Mouse (Mus musculus) frontal cortex, adult (tissue): Measurements from ENCODE around the gene Ptk7.
A peak's percentile ranks its signal among the peaks of the same experiment; 100 is the strongest.

Source experiments
- ATAC-seq: cut with Nextera tagmentation; 2 replicates; pipeline ENCODE4 v1.9.2; 2017; ENCODE audit warnings: mild to moderate bottlenecking, moderate library complexity, mixed read lengths; ENCODE audit not compliant: low TSS enrichment

Ptk7 gene

DNA sequence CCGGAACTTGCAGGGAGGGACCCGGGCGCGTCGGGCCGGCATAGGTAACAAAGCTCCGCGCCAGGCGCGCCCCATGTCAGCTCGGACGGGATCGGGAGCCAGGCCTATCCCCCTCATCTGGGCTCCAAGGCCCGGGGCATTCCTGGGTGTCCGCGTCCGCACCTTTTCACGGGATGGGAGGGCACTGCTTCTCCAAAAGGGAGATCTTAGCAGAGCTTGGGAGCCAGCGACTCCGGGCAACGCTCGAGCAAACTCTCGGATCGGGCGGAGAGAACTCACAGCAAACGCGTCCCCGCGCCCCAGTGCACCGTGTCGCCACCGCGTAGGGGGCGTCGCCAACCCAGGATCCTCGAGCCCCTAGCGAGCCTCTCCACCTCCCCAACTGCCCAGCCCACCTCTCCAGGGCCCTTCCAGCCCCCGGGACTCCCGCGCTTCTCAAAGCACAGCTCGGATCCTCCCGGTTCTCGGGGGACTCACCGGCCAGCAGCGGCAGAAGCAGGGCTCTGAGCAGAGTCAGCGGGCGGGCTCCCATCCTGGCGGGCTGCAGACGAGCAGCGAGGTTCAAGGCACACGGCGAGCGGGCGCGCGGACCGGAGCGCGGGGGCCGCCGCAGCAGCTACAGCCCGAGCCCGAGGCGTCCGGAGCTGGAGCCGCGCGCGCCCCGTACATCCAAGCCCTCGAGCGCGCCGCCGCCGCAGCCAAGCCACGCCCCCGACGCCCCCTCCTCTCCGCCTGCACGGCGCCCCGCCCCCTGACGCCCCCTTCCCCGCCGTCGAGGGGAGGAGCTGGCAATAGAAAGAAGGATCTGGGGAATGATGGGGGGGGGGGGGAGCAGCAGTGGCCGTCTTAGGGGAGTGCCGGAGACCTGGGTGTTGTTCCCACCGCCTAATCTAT is at the start of gene Ptk7:
Gene Ptk7, minus strand, starts transcription at position 714 of the 894 bp plus-strand sequence.
- peak; percentile 48; the same call in 1 of the 2 replicates for ATAC-seq

DNA sequence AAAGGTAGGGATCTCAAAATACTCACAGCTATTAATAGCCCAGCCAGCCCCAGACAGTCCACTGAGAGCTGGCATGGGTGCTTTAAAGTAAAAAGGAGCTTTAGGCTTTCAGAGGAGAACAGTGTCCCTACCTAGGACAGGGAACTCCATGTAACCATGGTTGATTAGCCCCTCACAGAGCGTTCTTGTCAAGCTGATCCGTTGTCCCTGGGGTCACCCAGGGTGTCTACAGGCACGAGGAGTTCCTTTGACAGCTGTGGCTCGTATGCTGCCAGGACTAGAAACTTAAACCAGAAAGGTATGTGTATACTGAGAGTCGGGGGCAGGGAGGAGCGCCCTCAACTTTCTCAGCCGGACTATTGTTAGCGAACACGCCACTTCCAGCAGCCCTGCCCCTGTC is 49.6 kb upstream of the Ptk7 start:
- ATAC-seq: no peak

DNA sequence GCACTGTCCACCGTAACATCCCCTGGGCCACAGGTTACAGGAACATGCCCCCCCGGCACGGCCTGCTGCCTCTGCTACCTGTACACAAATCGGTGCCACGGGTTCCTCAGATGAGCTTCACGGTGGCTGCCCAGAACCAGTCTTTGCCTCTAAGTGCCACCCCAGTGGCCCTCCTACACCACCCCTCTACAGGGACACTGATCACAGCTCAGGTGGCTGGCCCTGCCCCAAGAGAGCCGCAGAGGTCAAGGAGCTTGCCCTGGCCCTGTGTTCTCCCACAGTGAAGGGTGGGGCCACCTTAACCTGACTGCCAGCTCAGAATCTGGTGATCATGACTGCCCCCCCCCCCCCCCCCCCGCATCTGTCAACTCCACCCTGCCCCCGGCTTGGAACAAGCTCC is 49.1 kb upstream of the Ptk7 start, which contains the start of gene Mea1:
Gene Mea1, plus strand, starts transcription at position 378 of the 400 bp plus-strand sequence.
- no peak for ATAC-seq

DNA sequence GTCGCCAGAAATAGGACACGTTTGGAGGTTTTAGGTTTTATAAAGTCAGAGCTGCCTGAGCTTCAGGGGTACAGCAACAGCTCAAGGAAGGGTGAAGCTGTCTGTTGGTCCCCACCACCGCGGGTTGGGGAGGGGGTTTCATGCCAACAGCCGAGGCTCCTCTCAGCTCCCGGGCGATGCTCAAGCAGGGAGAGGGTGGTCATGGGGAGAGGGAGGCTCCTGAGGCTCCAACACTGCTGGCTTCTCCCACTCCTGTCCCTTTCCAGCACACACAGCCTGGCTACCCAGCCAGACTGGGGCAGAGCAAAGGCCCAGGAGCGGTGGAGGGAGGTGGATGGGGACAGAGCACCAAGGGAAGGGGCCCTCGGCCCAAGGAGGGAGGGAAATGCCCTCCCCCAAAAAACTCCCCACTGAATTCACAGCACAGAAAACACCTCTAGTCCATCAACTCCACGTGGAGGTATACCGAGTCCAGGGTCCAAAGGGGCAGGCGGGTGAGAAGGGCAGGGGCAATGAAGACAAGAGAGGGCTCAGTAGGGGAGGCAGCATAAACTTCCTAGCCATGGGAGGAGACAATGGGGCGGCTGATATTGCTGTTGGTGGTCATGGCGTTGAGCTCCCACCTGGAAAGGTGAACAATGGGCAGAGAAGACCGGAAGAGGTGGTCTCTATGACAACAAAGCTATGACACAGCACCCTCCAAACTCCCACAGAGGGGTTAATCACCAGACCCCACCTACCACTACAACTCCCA is 45.4 kb upstream of the Ptk7 start:
- ATAC-seq: peak; percentile 22; the same call in 1 of the 2 replicates

DNA sequence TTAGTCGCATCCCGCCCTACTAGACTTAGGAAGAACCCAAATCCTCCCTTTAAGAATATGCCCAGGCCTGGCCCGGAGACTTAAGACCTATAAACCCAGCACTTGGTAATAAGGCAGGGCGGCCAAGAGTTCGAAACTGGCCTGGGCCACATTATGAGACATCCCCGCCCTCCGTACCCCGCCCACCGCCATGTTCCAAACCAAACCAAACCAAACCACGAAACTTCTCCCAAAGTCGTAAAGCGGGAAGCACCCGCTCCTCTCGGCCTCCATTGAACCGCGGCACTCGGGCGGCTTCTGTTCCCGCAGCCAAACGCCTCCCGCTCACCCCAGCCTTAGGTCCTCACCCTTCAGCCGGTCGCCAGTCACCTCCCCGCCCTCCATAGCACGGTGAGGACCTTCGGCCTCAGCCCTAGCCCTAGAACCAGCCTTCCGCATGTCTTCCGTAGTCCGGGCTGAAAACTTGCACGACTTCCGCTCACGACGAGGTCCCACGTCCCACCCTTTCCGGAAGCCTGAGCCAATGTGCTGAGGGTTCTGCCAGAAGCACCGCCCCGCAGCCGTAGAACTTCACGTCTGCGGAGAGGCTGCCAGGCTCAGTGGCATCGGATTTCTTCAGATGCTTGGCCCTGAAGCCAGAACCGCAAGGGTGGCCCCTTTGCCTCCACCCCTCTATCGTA is 44.7 kb upstream of the Ptk7 start, which contains the start of gene Rrp36:
Gene Rrp36, minus strand, starts transcription at position 503 of the 680 bp plus-strand sequence.
- ATAC-seq: peak; percentile 97

DNA sequence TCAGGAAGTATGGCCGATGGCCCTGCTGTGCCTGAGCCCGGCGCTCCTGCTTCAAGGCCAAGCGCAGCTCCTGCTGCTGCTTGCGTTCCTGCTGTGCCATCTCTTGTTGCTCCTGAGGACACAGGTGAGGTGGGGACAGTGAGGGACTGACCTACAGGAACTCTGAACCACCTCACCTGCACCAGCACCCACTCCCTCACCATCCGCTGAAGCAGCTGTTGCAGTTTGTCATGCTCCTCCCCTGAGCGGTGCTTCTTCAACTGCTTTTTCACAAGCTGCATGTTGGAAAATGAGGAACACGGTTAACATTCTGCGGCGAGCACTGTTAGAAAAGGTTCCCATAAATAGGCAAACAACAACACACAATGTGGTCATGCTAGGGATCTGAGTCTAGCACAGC is 40.6 kb upstream of the Ptk7 start:
- no peak for ATAC-seq

DNA sequence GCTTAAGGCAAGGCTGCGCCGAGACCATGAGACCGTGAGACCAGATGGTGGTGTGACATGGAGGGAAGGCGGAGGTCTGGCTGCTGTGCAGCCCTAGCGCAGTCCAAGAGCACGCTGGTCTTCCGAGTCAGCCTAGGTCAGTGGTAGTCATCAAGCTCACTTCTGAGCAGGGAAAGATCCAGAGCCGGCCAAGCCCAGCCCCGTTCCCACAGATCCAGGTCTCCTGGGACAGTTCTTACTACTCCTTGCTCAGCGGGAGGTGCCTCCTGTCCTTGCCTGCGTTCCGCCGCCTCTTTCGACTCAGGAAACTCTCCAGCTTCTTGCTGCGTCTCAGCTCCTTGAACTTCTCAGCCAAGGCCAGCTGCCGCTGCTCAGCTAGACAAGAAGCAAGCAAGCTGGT is 38.4 kb upstream of the Ptk7 start:
- no peak for ATAC-seq

DNA sequence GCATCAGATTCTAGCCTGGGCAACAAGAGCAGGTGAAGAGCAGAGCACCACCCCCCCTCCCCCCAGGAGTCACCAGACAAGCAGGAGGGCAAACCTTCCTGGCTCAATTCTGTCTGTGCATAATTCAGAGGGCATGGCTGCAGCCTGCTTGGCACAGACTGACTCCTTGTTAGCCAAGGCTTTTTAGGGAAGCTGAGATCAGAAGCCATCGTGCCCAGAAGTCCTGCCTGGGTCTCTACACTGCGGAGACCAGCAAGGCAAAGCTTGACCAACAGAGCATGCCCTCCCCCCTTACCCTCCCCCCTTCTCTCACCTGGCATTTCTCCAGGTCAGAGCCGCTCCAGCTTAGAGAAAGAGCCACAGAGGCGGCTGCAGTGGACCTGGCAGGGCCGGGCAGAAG is 33.4 kb upstream of the Ptk7 start:
- no peak for ATAC-seq

DNA sequence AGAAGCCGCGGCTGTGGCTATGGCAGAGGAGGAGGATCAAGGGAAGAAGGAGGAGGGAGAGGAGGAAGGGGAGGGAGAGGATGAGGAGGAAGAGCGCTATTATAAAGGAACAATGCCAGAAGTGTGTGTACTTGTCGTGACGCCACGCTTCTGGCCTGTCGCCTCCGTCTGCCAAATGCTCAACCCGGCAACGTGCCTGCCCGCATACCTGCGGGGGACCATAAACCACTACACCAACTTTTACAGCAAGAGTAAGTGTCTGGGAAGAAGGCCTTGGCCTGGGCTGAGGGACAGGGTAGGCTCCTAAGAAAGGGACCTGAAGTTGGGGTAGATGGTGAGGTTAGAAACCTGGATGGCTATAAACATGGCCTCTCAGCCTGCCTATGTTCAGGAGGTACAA is 32.7 kb upstream of the Ptk7 start:
- no peak for ATAC-seq

DNA sequence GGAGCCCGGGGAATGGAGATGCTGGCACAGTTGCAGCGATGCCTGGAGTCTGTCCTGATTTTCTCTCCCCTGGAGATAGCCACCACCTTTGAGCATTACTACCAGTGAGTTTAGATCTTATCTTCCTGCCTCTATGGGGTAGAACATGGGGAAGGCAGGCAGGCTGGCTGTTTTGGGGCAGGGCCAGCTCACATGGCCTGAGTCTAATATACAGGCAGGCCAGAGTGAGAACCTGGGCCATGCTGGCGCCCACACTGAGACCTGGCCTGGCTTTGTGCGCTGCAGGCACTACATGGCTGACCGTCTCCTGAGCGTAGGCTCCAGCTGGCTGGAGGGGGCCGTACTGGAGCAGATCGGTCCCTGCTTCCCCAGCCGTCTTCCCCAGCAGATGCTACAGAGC is 32.0 kb upstream of the Ptk7 start:
- no peak for ATAC-seq

DNA sequence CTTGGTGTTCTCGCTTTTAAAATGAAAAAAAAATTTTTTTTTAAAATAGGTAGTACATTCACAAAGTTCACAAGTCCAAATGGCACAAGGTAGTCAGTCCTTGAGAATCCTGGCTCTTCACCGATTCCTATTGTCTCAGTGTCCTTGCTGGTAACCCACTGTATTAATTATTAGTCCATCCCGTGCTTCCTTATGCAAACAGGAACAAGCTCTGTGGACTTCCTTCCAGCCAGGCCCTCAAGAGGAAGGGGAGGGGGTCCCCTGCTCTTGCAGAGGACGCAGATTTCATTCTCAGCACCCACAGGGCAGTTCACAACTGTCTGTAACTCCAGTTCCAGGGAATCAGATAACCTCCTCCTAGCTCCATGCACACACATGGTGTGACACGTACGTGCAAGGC is 26.8 kb upstream of the Ptk7 start:
- no peak for ATAC-seq

DNA sequence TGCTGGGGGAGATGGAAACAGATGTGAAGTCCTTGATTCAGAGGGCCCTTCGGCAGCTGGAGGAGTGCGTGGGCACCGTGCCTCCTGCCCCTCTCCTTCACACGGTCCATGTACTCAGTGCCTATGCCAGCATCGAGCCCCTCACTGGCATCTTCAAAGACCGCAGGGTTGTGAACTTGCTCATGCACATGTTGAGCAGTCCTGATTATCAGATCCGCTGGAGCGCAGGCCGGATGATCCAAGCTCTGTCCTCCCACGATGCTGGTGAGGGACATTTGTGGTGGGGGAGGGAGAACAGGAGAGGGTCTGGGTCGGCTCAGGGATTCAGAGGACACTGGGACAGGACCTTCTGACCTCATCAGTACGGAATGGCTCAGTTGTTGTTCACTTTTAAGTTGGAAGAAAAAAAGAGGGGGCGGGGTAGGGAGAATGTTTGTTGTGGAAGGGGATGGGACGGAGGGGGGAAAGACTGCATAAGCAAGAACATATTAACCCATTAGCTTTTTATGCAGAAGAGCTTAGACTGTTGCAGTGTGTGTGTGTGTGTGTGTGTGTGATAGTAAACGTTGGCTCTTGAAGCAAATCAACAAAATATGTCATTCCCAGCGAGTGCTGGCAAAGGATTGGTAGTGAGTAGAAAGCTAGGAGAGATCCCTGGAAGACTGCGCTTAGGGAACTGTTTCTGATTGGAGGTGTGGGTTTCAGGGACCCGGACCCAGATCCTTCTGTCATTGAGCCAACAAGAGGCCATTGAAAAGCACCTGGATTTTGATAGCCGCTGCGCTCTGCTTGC is 22.6 kb upstream of the Ptk7 start:
- ATAC-seq: no peak

DNA sequence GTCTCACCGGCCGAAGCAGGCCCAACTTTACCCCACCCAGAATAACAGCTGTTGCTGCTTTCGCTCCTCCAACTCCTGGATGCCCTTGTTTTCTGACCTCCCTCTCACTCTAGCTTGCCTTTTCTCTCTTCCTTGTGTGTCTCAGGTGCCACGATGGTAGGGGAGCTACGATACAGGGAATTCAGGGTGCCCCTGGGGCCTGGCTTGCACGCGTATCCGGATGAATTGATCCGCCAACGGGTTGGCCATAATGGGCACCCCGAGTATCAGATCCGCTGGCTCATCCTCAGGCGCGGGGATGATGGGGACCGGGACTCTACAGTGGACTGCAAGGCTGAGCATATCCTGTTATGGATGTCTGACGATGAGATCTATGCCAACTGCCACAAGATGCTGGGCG is 22.0 kb upstream of the Ptk7 start:
- ATAC-seq: no peak

DNA sequence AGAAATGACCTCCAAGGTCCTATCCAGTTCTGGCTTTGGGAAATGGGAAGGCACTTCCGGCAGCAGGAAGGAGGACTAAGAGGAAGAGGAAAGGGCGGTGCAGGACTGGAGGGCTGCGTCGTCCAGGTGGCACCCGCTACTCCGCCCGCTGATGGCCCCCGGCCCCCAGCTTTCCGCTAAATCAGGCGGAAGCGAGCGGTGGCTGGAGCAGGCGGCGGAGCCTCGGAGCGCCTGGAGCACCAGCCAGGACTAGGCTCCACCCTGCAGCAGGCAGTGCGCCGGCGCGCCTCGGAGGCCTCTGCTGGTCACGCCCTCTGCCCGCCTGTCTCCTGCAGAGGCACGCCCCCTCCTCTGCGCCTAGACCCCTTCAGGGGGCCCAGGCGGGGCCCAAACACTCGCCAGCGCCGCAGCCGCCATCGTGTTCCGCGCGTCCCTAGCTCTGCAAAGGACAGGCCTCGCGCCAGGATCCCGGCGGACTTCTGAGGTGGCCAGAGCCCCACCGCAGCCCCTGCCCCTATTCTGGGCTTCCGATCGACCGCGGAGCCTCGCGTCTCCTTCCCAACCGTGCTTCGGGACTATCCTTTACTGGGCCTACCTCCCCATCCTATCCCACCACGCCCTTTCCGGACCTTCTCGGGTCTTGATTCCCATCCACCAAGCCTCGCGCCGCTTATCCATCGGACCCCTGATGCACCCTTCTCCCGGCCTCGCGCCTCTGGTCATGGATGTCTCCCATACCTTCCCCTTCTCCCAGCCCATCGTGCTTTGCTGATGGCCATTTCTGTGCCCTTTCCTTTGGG is 21.1 kb upstream of the Ptk7 start, which contains the start of gene Cul7:
Gene Cul7, plus strand, starts transcription at position 106 of the 800 bp plus-strand sequence.
- ATAC-seq: peak; percentile 81

DNA sequence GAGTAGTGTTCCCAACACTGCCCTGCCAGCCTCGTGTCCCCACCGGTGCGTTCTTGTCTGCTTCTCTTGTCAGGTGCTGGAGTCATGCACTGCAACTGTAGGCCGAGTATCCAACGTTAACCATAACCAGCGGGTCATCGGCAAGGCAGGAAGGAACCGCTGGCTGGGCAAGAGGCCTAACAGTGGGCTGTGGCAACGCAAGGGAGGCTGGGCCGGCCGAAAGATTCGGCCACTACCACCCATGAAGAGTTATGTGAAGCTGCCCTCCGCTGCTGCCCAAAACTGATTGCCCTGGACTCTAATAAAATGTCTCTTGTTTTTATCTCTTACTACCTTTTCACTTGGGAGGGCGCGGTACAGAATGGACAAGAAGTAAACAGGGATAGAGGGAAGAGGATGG is 20.5 kb upstream of the Ptk7 start:
- ATAC-seq: no peak

DNA sequence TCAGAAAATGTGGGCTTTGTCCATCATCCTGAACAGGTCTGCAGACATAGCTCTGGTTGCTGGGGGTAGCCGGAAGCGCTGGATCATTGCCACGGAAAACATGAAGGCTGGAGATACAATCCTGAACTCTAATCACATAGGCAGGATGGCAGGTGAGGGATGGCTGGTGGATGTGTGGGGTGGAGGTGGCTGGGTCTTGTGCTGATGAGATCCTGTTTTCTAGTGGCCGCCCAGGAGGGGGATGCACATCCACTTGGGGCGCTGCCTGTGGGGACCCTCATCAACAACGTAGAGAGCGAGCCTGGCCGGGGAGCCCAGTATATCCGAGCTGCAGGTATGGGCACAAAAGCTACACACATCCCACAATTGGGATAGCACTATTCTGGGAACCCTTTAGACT is 19.1 kb upstream of the Ptk7 start:
- ATAC-seq: no peak

DNA sequence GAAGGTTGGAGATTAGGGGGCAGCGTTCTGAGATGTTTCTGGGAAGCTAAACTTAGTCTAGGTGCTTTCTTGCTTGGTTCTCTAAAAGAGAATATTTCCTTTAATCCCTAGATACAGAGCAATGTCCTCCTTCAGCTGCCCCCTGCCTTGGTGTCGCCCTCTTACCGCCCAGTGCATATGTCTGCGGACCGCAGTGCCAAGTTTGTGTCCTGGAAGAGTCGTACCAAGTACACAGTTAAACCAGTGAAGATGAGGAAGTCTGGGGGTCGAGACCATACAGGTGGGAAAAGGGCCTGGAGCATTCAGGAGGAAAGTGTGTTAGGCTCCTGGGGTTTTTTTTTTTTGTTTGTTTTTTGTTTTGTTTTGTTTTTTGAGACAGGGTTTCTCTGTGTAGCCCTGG is 18.0 kb upstream of the Ptk7 start:
- ATAC-seq: no peak

DNA sequence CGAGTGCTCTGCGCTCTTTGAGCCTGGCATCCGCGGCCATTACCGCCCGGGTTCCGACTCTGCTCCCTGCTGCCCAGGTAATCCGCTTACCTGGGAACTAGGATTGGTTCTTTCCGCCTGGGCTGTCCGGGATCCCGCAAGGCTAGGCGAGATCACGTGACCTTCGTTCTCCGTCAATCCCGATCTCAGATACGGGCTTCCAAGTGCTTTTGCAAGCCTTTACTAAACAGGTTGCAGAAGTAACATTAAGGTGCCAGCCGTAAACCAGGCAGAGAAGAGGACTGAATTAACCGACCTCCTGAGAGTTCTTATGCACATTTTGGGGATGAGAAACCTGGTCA is 17.0 kb upstream of the Ptk7 start:
- ATAC-seq: no peak; the same call in 1 of the 2 replicates

DNA sequence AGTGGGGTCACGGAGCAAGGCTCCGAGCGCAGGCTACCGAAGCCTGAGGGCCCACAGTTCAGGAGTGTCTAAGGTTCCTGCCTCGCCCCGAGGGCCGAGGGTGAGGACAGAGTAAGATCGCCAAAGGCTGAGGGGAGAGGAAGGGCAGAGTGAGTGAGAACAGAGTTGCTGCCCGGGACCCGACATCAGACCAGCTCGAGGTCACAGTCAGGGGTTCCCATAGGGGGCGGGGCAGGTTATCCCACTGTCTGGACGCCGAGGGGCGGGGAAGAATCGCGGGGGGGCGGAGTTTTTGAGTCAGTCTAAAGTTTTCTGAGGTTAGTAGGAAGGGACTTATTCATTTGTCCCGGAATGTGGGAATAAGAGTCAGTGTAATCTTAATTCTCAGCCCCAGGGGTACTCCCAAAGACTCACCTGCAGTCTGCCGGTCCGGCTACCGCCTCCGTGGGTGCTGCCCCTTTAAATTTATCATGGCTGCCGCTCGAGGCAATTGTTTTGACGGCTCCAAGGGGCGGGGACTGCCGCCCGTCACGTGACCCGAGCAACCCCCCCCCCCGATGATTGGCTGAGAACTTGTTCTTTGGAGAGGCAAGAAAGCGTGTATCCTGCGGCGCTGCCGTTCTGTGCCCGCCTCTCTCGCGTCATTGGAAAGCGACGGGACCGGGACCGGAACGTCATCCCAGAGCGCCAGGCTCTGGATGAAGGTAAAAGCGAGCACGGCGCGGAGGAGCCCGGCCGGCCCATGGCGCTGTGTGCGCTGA is 16.4 kb upstream of the Ptk7 start, which contains the start of the genes Klc4 and Mrpl2:
Gene Klc4, minus strand, starts transcription at position 462 of the 761 bp plus-strand sequence.
Gene Mrpl2, plus strand, starts transcription at position 669 of the 761 bp plus-strand sequence.
- ATAC-seq: peak; percentile 67
